In the genomic region with DNA sequence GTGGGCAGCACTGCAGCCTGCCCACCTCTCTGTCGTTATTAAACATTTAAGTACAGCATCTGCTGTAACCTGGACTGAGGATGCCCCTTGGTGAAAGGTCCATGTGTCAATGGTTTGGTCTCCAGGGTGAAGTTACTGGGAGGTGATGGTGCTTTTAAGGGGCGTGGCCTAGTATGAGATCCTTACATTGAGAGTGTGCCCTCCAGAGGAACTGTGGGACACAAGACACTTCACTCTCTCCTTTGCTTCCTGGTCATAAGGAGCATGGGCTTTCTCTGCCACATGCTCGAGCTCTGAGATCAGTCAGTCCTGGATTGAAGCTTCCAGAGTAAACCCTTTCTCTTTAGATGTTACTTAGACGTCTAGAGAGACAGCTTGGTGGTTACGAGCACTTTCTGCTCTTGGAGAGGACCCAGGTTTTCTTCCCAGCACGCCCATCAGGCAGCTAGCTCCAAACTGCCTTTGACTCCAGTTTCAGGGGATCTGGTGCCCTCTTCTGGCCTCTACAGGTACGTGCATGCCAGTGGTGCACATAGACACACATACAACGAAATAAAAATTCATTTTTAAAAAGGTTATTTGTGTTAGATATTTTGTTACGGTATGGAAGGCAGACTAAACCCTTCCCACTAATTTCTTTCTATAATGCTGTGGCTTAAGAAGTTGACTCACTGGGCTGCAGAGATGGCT, we compare ENCODE assay signal across 17 mouse cellular contexts. TPM values are rescaled to one million over a fixed set of nuclear protein-coding genes. Genes with fewer than 3 reads are reported as not detected.
DNase-seq lines count a peak whose midpoint lies in the region; ATAC-seq and TF ChIP-seq lines count a peak whose summit lies in the region.
"Had no signal": no experiment of that assay in that cellular context is flagged by ENCODE, and none has a peak within 500 bp of the region (broad histone marks: within the 10 kb centered on the region; RNA-seq: fewer than 3 reads in every experiment).

No protein-coding gene starts in this region.

- no peaks in the 10 kb centered on the region for H3K27me3 ChIP-seq in intestine, postnatal 0 days (replicated peaks; ENCODE audit: control insufficient read depth, insufficient read depth, low read length)
- no peaks in the 10 kb centered on the region for H3K27me3 ChIP-seq in intestine, embryonic 15.5 days (replicated peaks)
- H3K27me3 ChIP-seq in midbrain, embryonic 11.5 days (ENCODE audit: control insufficient read depth, insufficient read depth, low read length) = no peaks in the 10 kb centered on the region
- no peaks in the 10 kb centered on the region for H3K27me3 ChIP-seq in midbrain, embryonic 10.5 days (ENCODE audit: low read depth, poor library complexity, severe bottlenecking)
- H3K27me3 ChIP-seq in MEL (ENCODE audit: control insufficient read depth in 1 of 2, insufficient read depth in 2 of 2, low read length in 2 of 2) = no peaks in the 10 kb centered on the region
- H3K27me3 ChIP-seq in stomach, postnatal 0 days (ENCODE audit: control insufficient read depth, insufficient read depth, low read length) = no peaks in the 10 kb centered on the region
- H3K27me3 ChIP-seq: forebrain, embryonic 13.5 days; heart, embryonic 13.5 days; hindbrain, embryonic 13.5 days; limb, embryonic 13.5 days; neural tube, embryonic 15.5 days had no signal

- no peak for ATAC-seq in intestine, postnatal 0 days
- ATAC-seq in intestine, embryonic 15.5 days = no peak
- no peak for ATAC-seq in midbrain, embryonic 11.5 days (ENCODE audit: low FRiP score)
- no peak for ATAC-seq in stomach, postnatal 0 days (ENCODE audit: low FRiP score, low TSS enrichment)
- ATAC-seq: forebrain, embryonic 13.5 days had no signal

- H3K9ac ChIP-seq in intestine, postnatal 0 days (ENCODE audit: low read depth, low read length) = no peak overlapping the region
- H3K9ac ChIP-seq in intestine, embryonic 15.5 days = no peak overlapping the region
- no peak overlapping the region for H3K9ac ChIP-seq in midbrain, embryonic 11.5 days (ENCODE audit: low read length)
- no peak overlapping the region for H3K9ac ChIP-seq in MEL (ENCODE audit: control insufficient read depth, low read depth, low read length, poor library complexity, severe bottlenecking)
- H3K9ac ChIP-seq in stomach, postnatal 0 days (ENCODE audit: low read length) = no peak overlapping the region
- H3K9ac ChIP-seq: forebrain, embryonic 13.5 days; heart, embryonic 13.5 days; hindbrain, embryonic 13.5 days; limb, embryonic 13.5 days; neural tube, embryonic 15.5 days had no signal

- H3K9me3 ChIP-seq in intestine, postnatal 0 days (ENCODE audit: control insufficient read depth) = no peaks in the 10 kb centered on the region
- H3K9me3 ChIP-seq in intestine, embryonic 15.5 days = no peaks in the 10 kb centered on the region
- H3K9me3 ChIP-seq in midbrain, embryonic 11.5 days (ENCODE audit: control insufficient read depth, low read length) = no peaks in the 10 kb centered on the region
- H3K9me3 ChIP-seq in midbrain, embryonic 10.5 days (replicated peaks) = no peaks in the 10 kb centered on the region
- no peaks in the 10 kb centered on the region for H3K9me3 ChIP-seq in MEL (replicated peaks; ENCODE audit: insufficient read depth, low read length)
- H3K9me3 ChIP-seq in stomach, postnatal 0 days (ENCODE audit: control insufficient read depth, low read length) = no peaks in the 10 kb centered on the region
- H3K9me3 ChIP-seq: forebrain, embryonic 13.5 days; heart, embryonic 13.5 days; hindbrain, embryonic 13.5 days; limb, embryonic 13.5 days; neural tube, embryonic 15.5 days had no signal

- peaks cover 5% of the 10 kb centered on the region; the same call in 1 of the 2 replicates for H3K36me3 ChIP-seq in intestine, postnatal 0 days (ENCODE audit: control insufficient read depth, insufficient read depth)
- H3K36me3 ChIP-seq in intestine, embryonic 15.5 days = no peaks in the 10 kb centered on the region
- no peaks in the 10 kb centered on the region for H3K36me3 ChIP-seq in midbrain, embryonic 11.5 days (ENCODE audit: control insufficient read depth, insufficient read depth, low read length)
- H3K36me3 ChIP-seq in midbrain, embryonic 10.5 days = peaks cover 15% of the 10 kb centered on the region; the same call in 1 of the 2 replicates
- H3K36me3 ChIP-seq in MEL (ENCODE audit: control insufficient read depth in 1 of 2, insufficient read depth in 2 of 2, low read length in 2 of 2) = no peaks in the 10 kb centered on the region
- H3K36me3 ChIP-seq in stomach, postnatal 0 days (ENCODE audit: control insufficient read depth, insufficient read depth, low read length) = 0 out of 2 replicates have a peak, but pooled peaks cover 2% of the 10 kb centered on the region

- H3K4me2 ChIP-seq in intestine, postnatal 0 days (replicated peaks; ENCODE audit: low read depth) = no peak overlapping the region
- no peak overlapping the region for H3K4me2 ChIP-seq in intestine, embryonic 15.5 days (replicated peaks)
- H3K4me2 ChIP-seq in midbrain, embryonic 11.5 days = no peak overlapping the region
- H3K4me2 ChIP-seq in stomach, postnatal 0 days (replicated peaks; ENCODE audit: low read depth) = no peak overlapping the region
- H3K4me2 ChIP-seq: forebrain, embryonic 13.5 days; heart, embryonic 13.5 days; hindbrain, embryonic 13.5 days; limb, embryonic 13.5 days; neural tube, embryonic 15.5 days had no signal

- TF ChIP-seq CTCF in intestine, postnatal 0 days (IDR thresholded peaks at IDR 0.05; ENCODE audit: low read depth) = peak; percentile 59
- peak; percentile 57 to 61 (median 59) for TF ChIP-seq CTCF in MEL (IDR thresholded peaks at IDR 0.05 in 2 of 3, conservative IDR thresholded peaks at IDR 0.05 in 1 of 3; ENCODE audit: control insufficient read depth in 1 of 3, insufficient read depth in 1 of 3, low read depth in 2 of 3, low read length in 3 of 3, poor library complexity in 1 of 3, severe bottlenecking in 1 of 3)
- peak; percentile 63 for TF ChIP-seq CTCF in stomach, postnatal 0 days (IDR thresholded peaks at IDR 0.05; ENCODE audit: low read depth)

- no peak for TF ChIP-seq POLR2A in MEL (IDR thresholded peaks at IDR 0.05; ENCODE audit: control insufficient read depth in 1 of 2, insufficient read depth in 1 of 2, low read depth in 1 of 2, low read length in 2 of 2, poor library complexity in 1 of 2)

- H3K27ac ChIP-seq in intestine, postnatal 0 days (ENCODE audit: low read depth, low read length) = no peak overlapping the region
- H3K27ac ChIP-seq in intestine, embryonic 15.5 days = no peak overlapping the region
- H3K27ac ChIP-seq in midbrain, embryonic 11.5 days (ENCODE audit: low read depth, low read length) = no peak overlapping the region
- H3K27ac ChIP-seq in midbrain, embryonic 10.5 days (replicated peaks) = no peak overlapping the region
- H3K27ac ChIP-seq in MEL (ENCODE audit: control insufficient read depth, low read depth, low read length) = no peak overlapping the region
- H3K27ac ChIP-seq in stomach, postnatal 0 days (replicated peaks) = no peak overlapping the region
- H3K27ac ChIP-seq: forebrain, embryonic 13.5 days; heart, embryonic 13.5 days; hindbrain, embryonic 13.5 days; limb, embryonic 13.5 days; macrophage; neural tube, embryonic 15.5 days had no signal

- peak; percentile 71 for DNase-seq in midbrain, embryonic 11.5 days (ENCODE audit: low spot score, missing footprints)
- DNase-seq in midbrain, embryonic 10.5 days (ENCODE audit: low spot score) = no peak
- peak; percentile 43 for DNase-seq in MEL (ENCODE audit: low read depth, low spot score)
- no peak for DNase-seq in stomach, postnatal 0 days (ENCODE audit: low spot score)
- no peak for DNase-seq in kidney, adult 9 months
- DNase-seq: cerebellum, postnatal 36 days; gastrocnemius, postnatal 25 days; kidney, postnatal 10 days; right cerebral cortex, adult 18-20 months had no signal

- 87% methylated on average over 9 of the region's 9 CpGs for WGBS in intestine, postnatal 0 days
- WGBS in intestine, embryonic 15.5 days = 80% methylated on average over 9 of the region's 9 CpGs
- 84% methylated on average over 9 of the region's 9 CpGs for WGBS in midbrain, embryonic 11.5 days
- 82% methylated on average over 9 of the region's 9 CpGs for WGBS in midbrain, embryonic 10.5 days
- WGBS in stomach, postnatal 0 days = 83% methylated on average over 9 of the region's 9 CpGs

- H3K4me3 ChIP-seq in intestine, postnatal 0 days (ENCODE audit: low read depth, low read length) = no peak overlapping the region
- no peak overlapping the region for H3K4me3 ChIP-seq in intestine, embryonic 15.5 days (replicated peaks)
- H3K4me3 ChIP-seq in midbrain, embryonic 11.5 days (ENCODE audit: low read depth, low read length) = no peak overlapping the region
- H3K4me3 ChIP-seq in midbrain, embryonic 10.5 days = no peak overlapping the region
- no peak overlapping the region for H3K4me3 ChIP-seq in MEL (ENCODE audit: control insufficient read depth in 1 of 2, insufficient read depth in 1 of 2, low read depth in 2 of 2, low read length in 2 of 2)
- H3K4me3 ChIP-seq in stomach, postnatal 0 days (ENCODE audit: low read depth, low read length) = no peak overlapping the region
- H3K4me3 ChIP-seq: forebrain, embryonic 13.5 days; heart, embryonic 13.5 days; hindbrain, embryonic 13.5 days; limb, embryonic 13.5 days; neural tube, embryonic 15.5 days had no signal

- TF ChIP-seq RAD21 in MEL (IDR thresholded peaks at IDR 0.05; ENCODE audit: low read depth, low read length) = peak; percentile 43

- TF ChIP-seq EP300 in MEL (IDR thresholded peaks at IDR 0.05; ENCODE audit: low read depth in 1 of 2, low read length in 2 of 2) = no peak
- no peak for TF ChIP-seq EP300 in stomach, postnatal 0 days (optimal IDR thresholded peaks at IDR 0.05)

- no peaks in the 10 kb centered on the region for H3K79me2 ChIP-seq in MEL (ENCODE audit: control insufficient read depth, insufficient read depth, low read length, poor library complexity)

- no peaks in the 10 kb centered on the region for H3K4me1 ChIP-seq in intestine, postnatal 0 days (replicated peaks; ENCODE audit: control insufficient read depth, insufficient read depth, low read length)
- no peaks in the 10 kb centered on the region for H3K4me1 ChIP-seq in intestine, embryonic 15.5 days (replicated peaks)
- H3K4me1 ChIP-seq in midbrain, embryonic 11.5 days (ENCODE audit: control insufficient read depth, insufficient read depth, low read length) = peaks cover 3% of the 10 kb centered on the region; the same call in 1 of the 2 replicates
- H3K4me1 ChIP-seq in midbrain, embryonic 10.5 days = peaks cover 4% of the 10 kb centered on the region; the same call in 1 of the 2 replicates
- no peaks in the 10 kb centered on the region for H3K4me1 ChIP-seq in MEL (ENCODE audit: control insufficient read depth in 1 of 2, insufficient read depth in 2 of 2, low read length in 2 of 2)
- H3K4me1 ChIP-seq in stomach, postnatal 0 days (replicated peaks; ENCODE audit: control insufficient read depth, insufficient read depth) = no peaks in the 10 kb centered on the region
- H3K4me1 ChIP-seq: limb, embryonic 13.5 days had no signal

RNA-seq across cellular contexts. Expression of a gene that starts 10.1 kb away (rescaled TPM):
- 171 and 174 TPM in 2 replicates for polyA plus RNA-seq in intestine, postnatal 0 days (2015; fragmentation: Nextera tagmentation; extraction: Ambion mirVana)
- polyA plus RNA-seq in intestine, embryonic 15.5 days (2015; fragmentation: Nextera tagmentation; extraction: Ambion mirVana) = 91.3 and 94.3 TPM in 2 replicates
- polyA plus RNA-seq in midbrain, embryonic 11.5 days (2014; fragmentation: Nextera tagmentation; extraction: Ambion mirVana) = 70.5 and 77.9 TPM in 2 replicates
- polyA plus RNA-seq in midbrain, embryonic 10.5 days (2016; fragmentation: Nextera tagmentation; extraction: Ambion mirVana) = 49.4 and 63.5 TPM in 2 replicates
- 43.3 and 53.2 TPM in 2 replicates for total RNA-seq in MEL (2012; rRNA removed)
- 10 to 100 TPM in 1 of 2 experiments, not detected in 1; 49.4 TPM for polyA plus RNA-seq in MEL (2012; ENCODE audit: insufficient read depth in 1 of 2, insufficient read length in 2 of 2, low read depth in 1 of 2, low replicate concordance in 2 of 2, missing spikeins in 1 of 2)
- 117 and 120 TPM in 2 replicates for polyA plus RNA-seq in stomach, postnatal 0 days (2015; fragmentation: Nextera tagmentation; extraction: Ambion mirVana)

RNA-seq across cellular contexts. Expression of a gene that starts 17.8 kb away (rescaled TPM):
- 14.6 and 15.4 TPM in 2 replicates for polyA plus RNA-seq in intestine, postnatal 0 days (2015; fragmentation: Nextera tagmentation; extraction: Ambion mirVana)
- 16.4 and 16.9 TPM in 2 replicates for polyA plus RNA-seq in intestine, embryonic 15.5 days (2015; fragmentation: Nextera tagmentation; extraction: Ambion mirVana)
- polyA plus RNA-seq in midbrain, embryonic 11.5 days (2014; fragmentation: Nextera tagmentation; extraction: Ambion mirVana) = 38.5 and 39.1 TPM in 2 replicates
- polyA plus RNA-seq in midbrain, embryonic 10.5 days (2016; fragmentation: Nextera tagmentation; extraction: Ambion mirVana) = 32.3 and 34.9 TPM in 2 replicates
- 12.4 and 14.3 TPM in 2 replicates for total RNA-seq in MEL (2012; rRNA removed)
- polyA plus RNA-seq in MEL (2012; ENCODE audit: insufficient read depth in 1 of 2, insufficient read length in 2 of 2, low read depth in 1 of 2, low replicate concordance in 2 of 2, missing spikeins in 1 of 2) = 10 to 100 TPM in 1 of 2 experiments, not detected in 1; 16.2 TPM
- 6.7 and 6.8 TPM in 2 replicates for polyA plus RNA-seq in stomach, postnatal 0 days (2015; fragmentation: Nextera tagmentation; extraction: Ambion mirVana)

Comparison
In these comparisons a context has a peak if more than half of its experiments do, and no peak if none do; other contexts are left out.
1. DNase-seq: peak in midbrain, embryonic 11.5 days (single experiment) and MEL (single experiment); none in midbrain, embryonic 10.5 days (single experiment), stomach, postnatal 0 days (single experiment) and kidney, adult 9 months (single experiment).
2. Peak in every context shown above with its lines, with median percentiles within 50 percentile points of each other: CTCF ChIP-seq.